Mouse (Mus musculus): ENCODE data around the gene Evl.
A peak's percentile ranks its signal among the peaks of the same experiment; 100 is the strongest.

Gene Evl

DNA sequence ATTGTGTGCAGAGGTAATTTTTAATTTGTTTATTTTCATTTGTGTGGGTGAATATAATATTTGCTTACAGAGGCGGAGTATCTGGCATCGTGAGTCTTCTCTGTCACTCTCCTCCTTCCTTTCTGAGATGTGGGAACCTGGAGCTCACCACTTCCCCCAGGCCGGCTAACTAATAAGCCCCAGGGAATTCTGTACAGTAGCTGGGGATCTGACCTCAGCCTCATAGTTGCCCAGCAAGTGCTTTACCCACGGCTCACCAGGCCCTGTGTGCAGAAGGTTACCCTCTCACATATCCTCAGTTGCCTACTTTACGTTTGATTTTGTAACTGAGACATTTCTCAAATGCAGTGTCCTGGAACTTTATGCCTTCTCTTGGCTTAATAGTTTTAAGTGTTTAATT, 37.1 kb downstream of the Evl start:
- no peak for DNase-seq (ENCODE audit: low spot score)

GRCm38 (mm10) chr12:108592866-108593265, 38.3 kb downstream of the Evl start:
- DNase-seq (ENCODE audit: low spot score): no peak

- no peak for DNase-seq (ENCODE audit: low spot score)
Measured at GRCm38 (mm10) chr12:108600864-108601263, 46.3 kb downstream of the Evl start.

GRCm38 (mm10) chr12:108601326-108601725, 46.8 kb downstream of the Evl start:
- no peak for DNase-seq (ENCODE audit: low spot score)

- DNase-seq (ENCODE audit: low spot score): no peak
Measured at GRCm38 (mm10) chr12:108604546-108604945, 50.0 kb downstream of the Evl start.

DNA sequence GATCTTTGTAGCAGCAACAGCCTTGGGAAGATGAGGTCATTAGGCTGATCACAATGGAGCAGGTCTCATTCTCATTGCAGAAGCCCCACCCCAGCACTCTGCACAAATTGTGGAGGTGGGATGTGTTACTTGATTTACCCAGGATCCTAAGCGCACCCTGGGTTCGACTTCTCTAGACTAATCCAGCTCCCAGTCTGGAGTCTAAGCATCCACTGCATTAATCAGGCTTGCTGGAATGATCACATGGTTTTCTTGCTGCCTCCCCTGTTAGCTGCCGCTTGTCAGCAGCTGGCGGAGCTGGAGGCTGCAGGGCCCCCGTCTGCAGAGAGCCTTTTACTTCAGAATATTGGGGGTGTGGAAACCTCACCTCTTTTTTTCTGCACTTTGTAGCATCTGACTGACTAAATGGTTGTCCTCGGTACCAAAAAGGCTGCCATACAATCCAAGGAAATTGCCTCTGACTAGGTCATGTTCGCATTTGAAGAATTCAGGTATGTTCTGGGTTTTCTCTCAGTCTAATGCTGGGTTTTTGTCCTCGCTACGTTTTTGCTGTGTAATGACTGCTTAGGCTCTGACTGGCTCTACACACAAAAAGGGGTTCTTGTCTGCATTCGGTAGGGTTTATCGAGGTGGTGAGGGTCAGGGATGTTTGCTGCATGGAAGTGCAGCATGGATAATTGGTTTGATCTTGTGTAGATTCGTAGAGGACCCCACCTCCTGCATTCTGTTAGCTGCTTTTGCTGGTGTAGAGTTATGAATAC, 51.2 kb downstream of the Evl start:
- no peak for DNase-seq (ENCODE audit: low spot score)

DNA sequence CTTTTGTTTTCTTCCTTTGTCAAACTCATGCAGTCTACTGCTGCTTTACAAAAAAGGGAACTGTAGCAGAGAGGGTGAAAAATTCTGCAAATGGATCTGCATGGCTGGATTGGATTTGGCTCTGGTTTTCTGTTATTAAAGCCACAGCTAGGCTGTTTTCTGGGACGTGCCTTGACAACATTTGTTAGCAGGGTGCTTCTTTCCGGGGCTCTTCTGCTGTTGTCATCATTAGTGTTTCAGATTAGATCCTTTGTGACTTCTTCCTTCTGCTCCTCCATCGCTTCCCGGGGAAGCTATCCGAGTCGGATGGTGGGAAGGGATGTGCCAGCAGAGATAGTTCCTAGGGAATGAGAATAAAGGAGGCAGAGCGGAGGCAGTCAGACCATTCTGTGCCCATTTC, 51.8 kb downstream of the Evl start:
- DNase-seq (ENCODE audit: low spot score): no peak

- DNase-seq (ENCODE audit: low spot score): no peak
Measured at GRCm38 (mm10) chr12:108609446-108609845, 54.9 kb downstream of the Evl start.

- DNase-seq (ENCODE audit: low spot score): no peak
Measured at GRCm38 (mm10) chr12:108610255-108610654, 55.7 kb downstream of the Evl start.

- peak; percentile 11 for DNase-seq (ENCODE audit: low spot score)
Measured at GRCm38 (mm10) chr12:108613081-108613480, 58.6 kb downstream of the Evl start.

- no peak for DNase-seq (ENCODE audit: low spot score)
Measured at GRCm38 (mm10) chr12:108617511-108617910, 63.0 kb downstream of the Evl start.

DNA sequence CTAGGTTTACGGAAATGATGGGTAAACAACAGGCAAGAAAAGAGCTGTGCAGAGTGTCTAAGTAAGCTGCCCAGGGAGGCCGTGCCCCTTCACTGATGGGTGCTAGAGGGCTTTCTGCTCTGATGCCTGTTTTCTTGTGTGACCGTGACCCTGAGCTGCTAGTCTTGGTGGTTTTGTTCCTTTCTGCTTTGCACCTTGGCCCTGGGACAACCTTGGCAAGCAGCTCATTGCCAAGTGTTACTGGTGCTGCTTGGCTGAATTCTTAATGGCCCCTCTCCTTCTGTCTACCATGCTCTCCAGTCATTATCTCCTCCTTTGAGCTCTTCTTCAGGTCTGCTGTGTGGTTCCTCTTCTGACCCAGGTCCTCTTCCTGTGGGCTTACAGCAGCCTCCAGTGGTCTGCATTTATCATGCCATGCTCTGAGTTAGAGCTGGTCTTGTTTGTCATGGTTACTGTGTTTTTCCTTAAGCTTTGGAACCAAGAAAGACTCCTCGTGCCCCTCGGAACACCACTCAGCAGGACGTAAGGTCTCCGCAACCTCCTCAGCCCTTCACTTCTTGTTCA, 65.4 kb downstream of the Evl start:
- DNase-seq (ENCODE audit: low spot score): no peak

- no peak for DNase-seq (ENCODE audit: low spot score)
Measured at GRCm38 (mm10) chr12:108622406-108622805, 67.9 kb downstream of the Evl start.

- no peak for DNase-seq (ENCODE audit: low spot score)
Measured at GRCm38 (mm10) chr12:108629556-108629955, 75.0 kb downstream of the Evl start.

DNA sequence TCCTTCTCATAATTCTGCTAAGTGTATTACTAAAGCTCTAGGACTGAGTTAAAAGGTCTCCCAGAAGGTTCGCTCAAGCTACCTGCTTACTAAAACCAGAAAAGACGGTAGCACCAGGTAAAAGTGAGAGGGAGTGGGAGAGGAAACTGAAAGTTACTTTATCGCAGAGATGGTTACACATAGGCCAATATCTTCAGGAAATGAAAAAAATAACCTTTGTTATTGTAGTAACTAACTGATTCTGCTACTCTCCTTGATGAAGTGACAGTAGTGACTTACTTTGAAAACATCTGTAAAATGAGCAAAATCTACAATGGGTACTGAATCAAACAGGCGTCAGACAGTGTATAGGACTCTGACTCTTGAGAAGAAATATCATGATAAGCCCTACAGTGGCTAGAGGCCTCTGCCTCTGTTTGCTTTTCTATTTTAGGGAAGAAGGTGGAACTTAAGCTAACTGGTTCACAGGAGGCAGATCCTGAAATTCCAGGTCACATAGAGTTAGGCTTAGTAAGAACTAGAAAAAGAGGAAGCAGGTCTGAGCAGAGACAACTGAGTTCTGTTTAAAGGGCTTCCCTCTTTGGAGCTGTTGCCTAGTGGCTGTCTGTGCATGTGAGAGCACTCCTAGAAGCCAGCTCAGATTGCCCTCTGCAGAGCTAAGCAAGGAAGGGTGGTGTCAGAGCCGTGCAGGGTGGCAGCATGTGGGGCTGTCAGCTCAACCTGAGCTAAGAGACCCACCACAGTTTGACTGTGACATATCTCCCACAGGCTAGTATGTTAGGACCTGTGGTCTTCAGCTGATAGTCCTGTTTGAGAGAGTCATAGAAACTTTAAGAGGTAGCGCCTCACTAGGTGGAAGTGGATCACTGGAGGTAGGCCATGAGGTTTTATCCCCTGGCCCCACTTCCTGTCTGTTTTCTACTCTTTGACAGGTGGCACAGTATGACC, 76.5 kb downstream of the Evl start:
- DNase-seq (ENCODE audit: low spot score): no peak

- DNase-seq (ENCODE audit: low spot score): no peak
Measured at GRCm38 (mm10) chr12:108632501-108632900, 78.0 kb downstream of the Evl start.

GRCm38 (mm10) chr12:108634031-108634430, 79.5 kb downstream of the Evl start:
- DNase-seq (ENCODE audit: low spot score): no peak

DNA sequence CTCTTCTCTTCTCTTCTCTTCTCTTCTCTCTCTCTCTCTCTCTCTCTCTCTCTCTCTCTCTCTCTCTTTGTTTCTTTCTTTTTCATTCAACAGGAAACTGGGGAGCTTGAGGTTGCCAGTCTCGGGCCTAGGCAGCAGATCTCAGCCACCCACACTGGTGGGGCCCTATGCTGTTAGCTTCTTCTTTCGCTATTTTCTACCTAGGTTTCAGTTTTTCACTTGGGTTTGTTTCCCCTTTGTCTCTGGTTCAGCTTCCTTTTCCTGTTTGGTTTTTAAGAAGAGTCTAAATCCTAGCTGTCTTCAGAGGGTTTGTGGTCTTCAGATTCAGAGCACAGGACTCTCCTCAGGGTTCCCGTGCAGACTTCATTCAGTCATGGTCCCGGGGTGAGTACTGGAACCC, 81.0 kb downstream of the Evl start:
- no peak for DNase-seq (ENCODE audit: low spot score)

- DNase-seq (ENCODE audit: low spot score): no peak
Measured at GRCm38 (mm10) chr12:108637440-108637839, 82.9 kb downstream of the Evl start.

DNA sequence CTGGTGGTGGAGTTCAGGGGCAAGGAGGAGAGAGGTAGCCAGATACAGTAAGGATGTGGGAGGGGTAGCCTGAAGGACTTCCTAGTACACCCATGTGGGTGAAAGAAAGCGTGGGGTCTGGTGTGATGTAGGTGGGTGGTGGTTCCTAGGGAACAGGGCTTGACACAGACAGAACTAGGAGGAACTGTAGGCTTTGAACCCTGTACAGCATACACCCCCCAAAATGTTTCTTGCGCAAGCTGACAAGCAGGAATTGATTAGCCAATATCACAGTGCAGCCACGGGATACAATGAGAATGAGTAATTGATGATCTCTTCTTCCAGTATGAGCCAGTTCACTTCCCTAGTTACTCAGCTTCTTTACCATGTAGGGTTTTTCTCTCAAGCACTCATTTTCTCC, 84.6 kb downstream of the Evl start:
- DNase-seq (ENCODE audit: low spot score): no peak

DNA sequence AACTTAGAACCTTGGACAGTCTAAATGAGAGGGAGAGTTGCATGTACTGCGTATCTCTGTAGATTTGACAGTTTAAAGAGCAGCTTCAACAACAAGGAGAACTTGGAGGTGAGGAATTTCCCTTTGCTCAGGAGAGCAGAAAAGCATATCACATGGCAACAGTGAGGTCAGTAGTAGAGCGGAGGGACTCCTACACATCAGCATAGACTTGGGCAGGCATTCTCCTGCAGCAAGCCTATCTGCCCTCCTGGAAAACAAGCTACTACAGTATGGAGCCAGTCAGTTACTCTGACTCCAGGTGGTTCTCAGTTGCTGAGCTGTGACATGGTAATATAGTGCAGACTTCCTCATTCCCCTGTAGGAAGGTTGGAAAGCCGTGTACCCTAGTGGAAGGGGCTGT, 87.5 kb downstream of the Evl start:
- no peak for DNase-seq (ENCODE audit: low spot score)

- no peak for DNase-seq (ENCODE audit: low spot score)
Measured at GRCm38 (mm10) chr12:108646234-108646633, 91.7 kb downstream of the Evl start.

DNA sequence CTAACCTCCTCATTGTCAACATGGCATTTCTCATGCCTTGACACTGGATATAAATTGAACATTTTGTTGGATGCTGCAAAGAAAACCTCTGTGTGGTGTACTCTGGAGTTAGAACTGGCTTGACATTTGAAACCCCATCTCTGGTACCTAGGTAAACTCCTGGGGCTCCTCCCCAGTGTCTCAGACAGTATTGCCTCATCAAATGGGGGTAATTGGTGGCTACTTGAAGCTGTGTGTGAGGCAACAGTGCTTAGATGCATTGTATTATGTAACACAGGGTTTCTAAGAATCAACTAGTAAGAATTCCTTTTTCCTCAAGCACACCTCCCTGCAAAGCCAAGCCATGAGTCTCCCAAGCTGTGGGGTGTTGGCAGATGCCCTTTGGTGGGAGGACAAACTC, 93.3 kb downstream of the Evl start:
- no peak for DNase-seq (ENCODE audit: low spot score)
